In genomic region chr5:125364851-125365429, GRCm38 (mm10) we compare ENCODE assay signal across 27 mouse cellular contexts. TPM values are rescaled to one million over a fixed set of nuclear protein-coding genes. Genes with fewer than 3 reads are reported as not detected.
"Had no signal": no experiment of that assay in that cellular context is flagged by ENCODE, and none has a peak within 500 bp of the region (broad histone marks: within the 10 kb centered on the region; RNA-seq: fewer than 3 reads in every experiment).

No protein-coding gene starts in this region.

- H3K27me3 ChIP-seq: heart, embryonic 12.5 days; hindbrain, embryonic 12.5 days; kidney, embryonic 15.5 days; limb, embryonic 13.5 days; limb, embryonic 15.5 days; liver, embryonic 12.5 days had no signal

- H3K9me3 ChIP-seq: heart, embryonic 10.5 days; hindbrain, embryonic 10.5 days; hindbrain, embryonic 12.5 days; kidney, embryonic 15.5 days; limb, embryonic 13.5 days; limb, embryonic 15.5 days; liver, embryonic 12.5 days had no signal

- H3K4me3 ChIP-seq: heart, embryonic 10.5 days; heart, embryonic 12.5 days; hindbrain, embryonic 10.5 days; hindbrain, embryonic 12.5 days; kidney, embryonic 15.5 days; limb, embryonic 13.5 days; limb, embryonic 15.5 days; liver, embryonic 12.5 days had no signal

- H3K4me1 ChIP-seq: heart, embryonic 10.5 days; heart, embryonic 12.5 days; hindbrain, embryonic 10.5 days; hindbrain, embryonic 12.5 days; limb, embryonic 13.5 days; limb, embryonic 15.5 days had no signal

- H3K36me3 ChIP-seq: heart, embryonic 10.5 days; heart, embryonic 12.5 days; hindbrain, embryonic 10.5 days; hindbrain, embryonic 12.5 days; kidney, embryonic 15.5 days; limb, embryonic 13.5 days; limb, embryonic 15.5 days; liver, embryonic 12.5 days had no signal

- ATAC-seq: forebrain, postnatal 0 days; hindbrain, embryonic 16.5 days; inflammation-experienced regulatory T-cells, adult 6 months; liver, embryonic 12.5 days had no signal

- H3K27ac ChIP-seq: heart, embryonic 10.5 days; hindbrain, embryonic 10.5 days; hindbrain, embryonic 12.5 days; hindbrain, embryonic 14.5 days; kidney, postnatal 0 days; limb, embryonic 13.5 days; limb, embryonic 15.5 days; liver, embryonic 12.5 days had no signal

- H3K9ac ChIP-seq: forebrain, postnatal 0 days; heart, embryonic 12.5 days; hindbrain, embryonic 12.5 days; hindbrain, embryonic 14.5 days; kidney, embryonic 15.5 days; limb, embryonic 13.5 days; limb, embryonic 15.5 days; liver, embryonic 12.5 days had no signal

- H3K4me2 ChIP-seq: heart, embryonic 12.5 days; hindbrain, embryonic 12.5 days; hindbrain, embryonic 14.5 days; kidney, embryonic 15.5 days; limb, embryonic 13.5 days; limb, embryonic 15.5 days; liver, embryonic 12.5 days had no signal

- DNase-seq: forebrain, postnatal 0 days; gastrocnemius, postnatal 14 days; gastrocnemius, postnatal 36 days; heart, adult 18-20 months; heart, postnatal 10 days; heart, postnatal 4 days; kidney, adult 18-20 months; kidney, adult 8-10 months; kidney, postnatal 14 days; kidney, postnatal 36 days; layer of hippocampus, adult 9-11 months; left cerebral cortex, postnatal 4 days had no signal

RNA-seq across cellular contexts. Expression of gene Gm10382, which starts 24.2 kb away (rescaled TPM):
- total RNA-seq: gastrocnemius, postnatal 14 days; heart, adult 8-10 months; heart, postnatal 10 days; liver, adult 2 months had no signal
- polyA plus RNA-seq: large intestine, adult 2 months had no signal
